Mouse (Mus musculus): ENCODE measurements around the gene Tmem213. TPM values are rescaled to one million over a fixed set of nuclear protein-coding genes. Genes with fewer than 3 reads are reported as not detected.

Tmem213 gene
- total RNA-seq, 2 experiments from 2014 or later = not detected

DNA sequence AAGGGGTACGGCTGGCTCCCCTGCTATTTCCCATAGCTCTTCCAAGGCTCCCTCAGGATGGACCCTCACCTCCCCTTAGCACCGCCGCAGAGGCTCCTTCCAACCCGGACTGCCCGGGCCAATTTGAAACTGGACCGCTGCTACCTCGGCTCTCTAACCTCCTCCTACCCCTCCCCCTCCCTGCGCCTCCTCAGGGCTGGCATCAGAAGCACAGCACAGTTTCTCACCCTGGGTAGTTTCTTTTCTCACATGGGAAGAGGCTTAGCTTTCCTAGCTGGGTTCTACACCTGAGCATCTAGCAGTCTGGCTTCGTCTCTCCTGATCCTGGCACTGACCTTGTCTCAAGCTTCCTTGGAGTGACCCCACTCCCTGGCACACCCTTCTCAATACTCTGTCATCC, 816 bp downstream of the Tmem213 start:
- intact Hi-C loops (cut with DNase I; ENCODE audit: low total_unique reads) = no loop called here
- DNase-seq = no peak

DNA sequence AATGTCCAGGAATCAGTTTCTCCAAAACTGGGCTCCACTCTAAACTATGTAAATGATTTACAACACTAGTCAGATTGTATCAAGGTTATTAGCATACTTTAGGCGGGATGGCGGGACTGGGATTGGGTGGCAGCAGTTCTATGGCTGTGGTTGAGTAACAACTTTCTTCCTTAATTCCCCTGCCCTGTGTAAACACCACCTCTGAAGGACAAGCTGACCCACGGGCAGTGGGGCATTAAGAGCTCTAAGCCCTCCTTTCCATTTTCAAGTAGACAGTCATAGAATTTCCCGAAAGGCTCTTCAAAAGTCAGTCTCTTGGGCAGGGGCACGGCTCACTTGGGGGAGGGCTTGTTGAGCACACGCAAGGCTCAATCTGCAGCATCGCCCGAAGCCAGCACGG, 1.8 kb downstream of the Tmem213 start:
- intact Hi-C loops (cut with DNase I; ENCODE audit: low total_unique reads) = no loop called here

GRCm38 (mm10) chr6:38116107-38116770, 7.2 kb downstream of the Tmem213 start:
- intact Hi-C loops (cut with DNase I; ENCODE audit: low total_unique reads) = no loop called here
- DNase-seq = no peak

More for the DNA sequence above, 1.8 kb downstream of the Tmem213 start:
- no peak for DNase-seq

DNA sequence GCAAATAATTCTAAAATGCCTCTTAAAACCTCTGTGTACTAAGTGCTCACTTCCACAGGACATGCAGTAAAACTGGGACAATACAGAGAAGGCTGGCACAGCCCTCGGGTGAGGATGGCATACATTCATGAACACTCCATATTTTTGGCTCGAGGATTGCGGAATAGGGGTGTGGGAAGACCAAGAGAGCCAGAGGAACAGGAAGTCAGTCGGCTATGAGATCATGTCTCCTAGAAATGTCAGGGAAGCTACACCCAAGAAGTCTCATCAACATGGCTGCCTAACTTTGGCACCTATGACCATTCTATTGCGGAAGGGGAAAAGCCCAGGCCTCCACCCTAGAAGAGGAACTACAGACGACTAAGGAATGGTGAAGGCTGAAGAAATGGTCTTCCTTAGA, 9.3 kb downstream of the Tmem213 start:
- DNase-seq = no peak
- intact Hi-C loops (cut with DNase I; ENCODE audit: low total_unique reads) = no loop called here

- intact Hi-C loops (cut with DNase I; ENCODE audit: low total_unique reads) = no loop called here
- DNase-seq = no peak
These were observed 11.8 kb downstream of the Tmem213 start for GRCm38 (mm10) chr6:38120681-38121371.

GRCm38 (mm10) chr6:38121843-38122242, 12.8 kb downstream of the Tmem213 start:
- intact Hi-C loops (cut with DNase I; ENCODE audit: low total_unique reads) = no loop called here
- no peak for DNase-seq

GRCm38 (mm10) chr6:38122791-38123190, 13.7 kb downstream of the Tmem213 start:
- intact Hi-C loops (cut with DNase I; ENCODE audit: low total_unique reads) = no loop called here
- DNase-seq = no peak

GRCm38 (mm10) chr6:38123471-38124206, 14.6 kb downstream of the Tmem213 start:
- DNase-seq = no peak
- intact Hi-C loops (cut with DNase I; ENCODE audit: low total_unique reads) = no loop called here

DNA sequence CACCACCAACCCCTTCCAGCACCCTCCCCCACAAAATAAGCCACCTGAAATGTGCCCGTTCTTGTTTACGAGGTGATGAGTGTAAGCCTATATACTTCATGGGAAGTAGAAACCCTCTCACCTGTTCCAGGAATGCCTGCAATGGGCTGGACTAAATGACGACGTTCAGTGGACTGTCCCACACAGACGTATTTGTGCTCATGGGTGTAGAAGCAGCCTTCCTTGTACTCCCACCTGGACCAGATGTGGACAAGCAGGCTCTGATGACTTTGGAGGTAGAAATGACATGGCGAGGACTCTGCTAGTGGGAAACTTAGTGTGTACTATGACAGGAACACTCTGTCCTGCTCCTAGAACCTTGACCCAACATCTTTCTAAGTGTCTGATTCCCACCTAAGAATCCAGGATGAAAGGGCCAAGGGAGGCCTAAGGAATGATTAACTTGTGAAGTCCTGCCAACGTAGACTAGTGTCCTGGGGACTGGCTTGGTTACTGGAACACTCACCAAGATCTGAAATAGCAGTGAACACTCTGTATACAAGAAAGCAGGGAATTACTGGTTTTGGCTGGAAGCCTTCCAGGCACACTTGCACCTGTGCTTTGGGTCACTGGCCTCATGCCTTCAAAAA, 15.3 kb downstream of the Tmem213 start, which contains the start of gene Atp6v0a4:
TSS of gene Atp6v0a4 (minus strand) at position 380 of the 629 bp plus-strand sequence.
- intact Hi-C loops (cut with DNase I; ENCODE audit: low total_unique reads) = no loop called here
- no peak for DNase-seq

- no peak for DNase-seq
- intact Hi-C loops (cut with DNase I; ENCODE audit: low total_unique reads) = no loop called here
These were observed 15.8 kb downstream of the Tmem213 start for GRCm38 (mm10) chr6:38124882-38125281.

- intact Hi-C loops (cut with DNase I; ENCODE audit: low total_unique reads) = no loop called here
- DNase-seq = no peak
These were observed 16.4 kb downstream of the Tmem213 start for GRCm38 (mm10) chr6:38125462-38125861.

DNA sequence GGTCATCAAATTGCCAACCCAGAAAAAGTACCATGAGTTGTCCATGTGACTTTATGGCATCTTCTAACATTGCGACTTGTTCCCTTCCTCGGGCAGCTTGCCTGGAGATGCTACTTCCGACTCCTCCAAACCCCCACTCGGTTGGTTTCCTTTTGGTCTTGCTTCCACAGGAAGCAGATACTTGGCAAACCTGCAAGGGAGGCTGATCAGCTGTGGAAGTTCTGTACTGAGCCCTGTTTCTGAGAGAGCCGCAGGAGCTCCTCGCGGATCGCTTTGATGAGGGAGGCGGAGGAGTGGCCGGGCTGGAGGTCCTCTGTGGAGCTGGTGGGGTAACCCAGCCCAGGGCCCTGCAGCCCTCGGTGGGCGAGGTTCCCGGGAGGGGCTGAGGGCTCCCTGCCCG, 19.1 kb downstream of the Tmem213 start:
- intact Hi-C loops (cut with DNase I; ENCODE audit: low total_unique reads) = no loop called here
- DNase-seq = no peak

- intact Hi-C loops (cut with DNase I; ENCODE audit: low total_unique reads) = no loop called here
- no peak for DNase-seq
These were observed 20.8 kb downstream of the Tmem213 start for GRCm38 (mm10) chr6:38129883-38130282.

- intact Hi-C loops (cut with DNase I; ENCODE audit: low total_unique reads) = no loop called here
- DNase-seq = peak; percentile 78
These were observed 22.8 kb downstream of the Tmem213 start for GRCm38 (mm10) chr6:38131801-38132231.

DNA sequence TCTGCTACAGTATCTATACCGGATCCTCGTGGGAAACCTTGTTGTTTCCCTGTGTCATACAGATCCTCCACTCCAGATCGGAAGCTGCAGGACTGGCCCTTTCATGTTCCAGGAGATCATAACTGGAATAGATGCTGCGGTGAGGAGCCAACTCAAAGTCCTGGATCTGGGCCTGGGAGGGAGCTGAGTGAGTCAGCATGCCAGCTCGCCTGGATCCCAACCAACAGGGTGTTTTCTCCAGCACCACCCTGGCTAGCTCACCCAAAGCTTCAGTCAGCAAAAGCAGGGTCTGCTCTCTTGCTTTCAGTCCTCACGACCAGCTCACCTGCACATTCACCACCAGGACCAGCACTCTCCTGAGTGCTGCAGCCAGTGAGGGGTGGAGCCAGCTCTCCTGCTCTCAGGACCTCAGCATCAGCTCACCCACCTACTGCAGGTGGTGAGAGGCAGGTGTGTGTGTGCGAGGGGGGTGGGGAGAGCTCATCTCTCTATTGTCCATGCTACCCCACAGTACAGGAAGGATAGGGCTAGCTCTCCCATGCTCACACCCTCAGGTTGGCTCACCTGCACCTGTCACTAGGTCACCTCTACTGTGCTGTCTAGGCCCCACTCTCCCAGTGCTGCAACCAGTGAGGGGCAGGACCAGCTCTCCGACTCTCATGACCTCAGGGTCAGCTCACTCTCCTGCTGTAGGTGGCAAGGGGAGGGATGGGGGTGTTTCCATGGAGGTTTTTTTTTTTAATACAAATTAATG, 25.9 kb downstream of the Tmem213 start:
- peak; percentile 73 for DNase-seq
- intact Hi-C loops (cut with DNase I; ENCODE audit: low total_unique reads) = no loop called here

- no peak for DNase-seq
- intact Hi-C loops (cut with DNase I; ENCODE audit: low total_unique reads) = no loop called here
These were observed 30.0 kb downstream of the Tmem213 start for GRCm38 (mm10) chr6:38139086-38139485.

DNA sequence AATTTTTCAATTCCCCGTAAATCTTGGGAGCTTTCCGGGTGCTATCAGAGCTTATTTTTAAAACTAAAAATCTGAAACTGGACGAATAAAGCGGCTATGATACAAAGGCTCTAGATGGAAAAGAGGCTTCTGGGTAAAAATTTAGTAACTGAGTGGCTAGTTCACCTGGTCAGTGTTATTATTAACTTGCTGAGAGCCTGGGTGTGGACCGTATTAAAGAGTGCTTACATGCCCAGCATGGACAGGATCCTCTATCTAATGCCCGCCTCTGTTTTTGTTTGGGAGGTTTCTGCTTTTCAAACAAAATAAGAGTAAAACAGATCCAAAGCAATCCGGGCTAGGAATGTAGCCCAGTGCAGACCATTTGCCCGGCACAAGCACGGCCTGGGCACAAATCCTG, 31.3 kb downstream of the Tmem213 start:
- intact Hi-C loops (cut with DNase I; ENCODE audit: low total_unique reads) = no loop called here
- DNase-seq = no peak

GRCm38 (mm10) chr6:38144161-38144998, 35.3 kb downstream of the Tmem213 start:
- intact Hi-C loops (cut with DNase I; ENCODE audit: low total_unique reads) = no loop called here
- peak; percentile 73 for DNase-seq

Data from gastrocnemius, postnatal 14 days (tissue).